Mouse (Mus musculus): Measurements from ENCODE around the gene Rnf144a. TPM values are rescaled to one million over a fixed set of nuclear protein-coding genes. Genes with fewer than 3 reads are reported as not detected.

The Rnf144a gene
- polyA plus RNA-seq, 1 experiment from 2014 or later = 64.0 TPM

DNA sequence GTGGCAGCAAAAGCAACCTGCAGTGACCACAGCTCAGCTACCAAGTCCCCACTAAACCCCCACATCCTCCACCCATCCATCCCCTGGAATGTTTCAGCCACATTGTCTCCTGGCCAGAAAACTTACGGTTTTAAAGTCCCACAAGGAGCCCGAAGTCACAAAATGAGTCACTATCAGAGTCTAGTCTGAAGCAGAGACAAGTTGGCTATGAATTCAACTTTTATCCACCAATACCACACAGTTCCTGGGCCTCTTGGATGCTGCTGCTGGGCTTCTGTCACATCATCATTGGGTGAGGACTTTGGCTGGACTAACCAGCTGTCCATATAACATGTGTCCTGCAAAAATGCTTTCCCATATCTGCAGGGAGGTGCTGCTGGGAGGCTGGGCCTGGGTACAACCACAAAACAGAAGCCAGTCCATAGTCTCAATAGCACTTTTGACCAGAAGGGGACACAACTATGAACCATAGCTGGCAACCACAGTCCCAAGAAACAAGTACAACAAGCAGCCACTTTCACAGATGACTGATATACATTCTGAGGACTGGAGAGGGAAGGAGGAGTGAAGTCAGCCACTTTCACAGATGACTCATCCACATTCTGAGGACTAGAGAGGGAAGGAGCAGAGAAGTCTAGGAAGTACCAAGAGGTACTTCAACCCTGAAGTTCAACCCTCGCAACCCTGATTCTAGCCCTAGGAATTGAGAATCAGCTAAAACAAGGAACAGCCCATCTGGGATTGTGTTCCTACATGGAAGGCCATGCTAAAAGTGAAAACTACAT lies 49.3 kb downstream of the Rnf144a start:
- H3K36me3 ChIP-seq = peaks cover 5% of the 10 kb centered on the region; the same call in 1 of the 2 replicates
- WGBS = 93% methylated on average over 3 of the region's 3 CpGs
- no peaks in the 10 kb centered on the region for H3K27me3 ChIP-seq
- no peak overlapping the region for H3K27ac ChIP-seq
- ATAC-seq (ENCODE audit: insufficient number of reproducible peaks, insufficient read depth, low FRiP score, low TSS enrichment) = no peak
- H3K4me3 ChIP-seq = no peak overlapping the region
- H3K4me2 ChIP-seq (replicated peaks) = no peak overlapping the region
- H3K9me3 ChIP-seq = no peaks in the 10 kb centered on the region
- H3K9ac ChIP-seq = no peak overlapping the region
- no peaks in the 10 kb centered on the region for H3K4me1 ChIP-seq

- WGBS = 90% methylated on average over 5 of the region's 5 CpGs
- Histone ChIP-seq H3K4me1 (no peaks in the 10 kb centered on the region), H3K27ac (no peak overlapping the region), H3K4me2 (replicated peaks) (no peak overlapping the region), H3K9ac (no peak overlapping the region), H3K9me3 (no peaks in the 10 kb centered on the region), H3K4me3 (no peak overlapping the region), H3K36me3 (peaks cover 5% of the 10 kb centered on the region; the same call in 1 of the 2 replicates), H3K27me3 (no peaks in the 10 kb centered on the region)
- ATAC-seq (ENCODE audit: insufficient number of reproducible peaks, insufficient read depth, low FRiP score, low TSS enrichment) = no peak
These were observed 50.2 kb downstream of the Rnf144a start for GRCm38 (mm10) chr12:26364822-26365221.

- Histone ChIP-seq H3K27ac (no peak overlapping the region), H3K9me3 (no peaks in the 10 kb centered on the region), H3K9ac (no peak overlapping the region), H3K4me1 (0 out of 2 replicates have a peak, but pooled peaks cover 4% of the 10 kb centered on the region), H3K4me3 (no peak overlapping the region), H3K4me2 (replicated peaks) (no peak overlapping the region), H3K36me3 (peaks cover 14% of the 10 kb centered on the region), H3K27me3 (no peaks in the 10 kb centered on the region)
- 80% methylated on average over 10 of the region's 10 CpGs for WGBS
- no peak for ATAC-seq (ENCODE audit: insufficient number of reproducible peaks, insufficient read depth, low FRiP score, low TSS enrichment)
These were observed 54.0 kb downstream of the Rnf144a start for GRCm38 (mm10) chr12:26360946-26361523.

DNA sequence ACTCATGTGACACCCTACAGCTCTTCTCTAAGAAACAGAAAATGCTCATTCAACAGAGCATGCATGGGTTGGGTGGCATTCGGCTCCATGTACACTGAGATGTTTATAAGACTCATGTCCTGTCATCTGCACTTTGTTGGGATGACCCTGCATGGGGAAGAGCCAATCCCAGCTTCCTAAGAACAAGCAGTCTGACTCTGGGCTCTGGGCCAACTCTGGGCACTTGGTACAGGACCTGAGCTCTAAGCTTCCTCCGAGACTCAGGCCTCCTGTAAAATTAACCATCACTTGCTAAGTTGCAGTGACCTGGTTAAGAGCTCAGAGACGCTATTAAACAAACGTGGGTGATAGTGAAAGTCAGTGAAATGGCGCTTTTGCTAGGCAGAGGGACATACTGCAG lies 55.2 kb downstream of the Rnf144a start:
- Histone ChIP-seq H3K9ac (no peak overlapping the region), H3K4me1 (0 out of 2 replicates have a peak, but pooled peaks cover 4% of the 10 kb centered on the region), H3K4me2 (replicated peaks) (no peak overlapping the region), H3K4me3 (no peak overlapping the region), H3K9me3 (no peaks in the 10 kb centered on the region), H3K27me3 (no peaks in the 10 kb centered on the region), H3K27ac (no peak overlapping the region), H3K36me3 (peaks cover 14% of the 10 kb centered on the region)
- WGBS = 91% methylated on average over 5 of the region's 5 CpGs
- no peak for ATAC-seq (ENCODE audit: insufficient number of reproducible peaks, insufficient read depth, low FRiP score, low TSS enrichment)

DNA sequence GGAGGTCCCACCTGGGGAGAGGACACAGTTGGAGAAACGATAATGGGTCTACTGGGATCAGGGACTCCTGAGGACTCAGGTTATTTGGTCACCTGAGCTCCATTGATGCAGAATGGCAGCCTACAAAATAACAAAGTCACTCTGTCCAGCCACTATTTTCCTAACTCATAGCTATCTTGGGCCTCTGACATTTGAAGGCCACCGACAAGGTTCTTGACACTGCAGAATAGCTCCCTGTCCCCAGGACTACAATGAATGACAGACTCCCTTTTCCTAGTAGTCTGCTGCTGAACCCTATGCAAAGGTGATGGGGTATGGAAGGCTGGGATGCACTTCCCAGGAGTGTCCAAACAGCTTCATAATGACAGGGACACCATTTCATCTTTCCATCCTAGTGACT lies 55.8 kb downstream of the Rnf144a start:
- no peak for ATAC-seq (ENCODE audit: insufficient number of reproducible peaks, insufficient read depth, low FRiP score, low TSS enrichment)

DNA sequence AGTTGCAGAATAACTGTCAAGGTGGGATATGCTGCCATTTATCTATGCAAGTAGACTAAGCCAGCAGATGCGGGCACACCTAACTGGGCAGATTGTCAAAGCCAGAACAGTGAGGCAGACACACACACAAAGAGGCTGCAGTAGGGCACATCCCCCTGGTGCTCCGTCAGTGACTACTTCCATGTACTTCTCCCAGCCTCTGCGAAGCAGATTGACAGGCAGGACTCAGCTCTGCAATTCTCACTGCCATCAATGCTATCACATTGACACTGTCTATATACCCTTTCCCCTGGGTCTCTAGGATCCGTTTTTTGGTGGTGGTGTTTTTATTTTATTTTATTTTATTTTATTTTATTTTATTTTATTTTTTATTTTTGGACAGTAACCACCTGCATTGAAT lies 57.8 kb downstream of the Rnf144a start:
- no peak for ATAC-seq (ENCODE audit: insufficient number of reproducible peaks, insufficient read depth, low FRiP score, low TSS enrichment)
- no peak overlapping the region for H3K4me3 ChIP-seq
- WGBS = 91% methylated on average over 4 of the region's 4 CpGs
- H3K27ac ChIP-seq = no peak overlapping the region
- H3K4me1 ChIP-seq = 0 out of 2 replicates have a peak, but pooled peaks cover 4% of the 10 kb centered on the region
- H3K9me3 ChIP-seq = no peaks in the 10 kb centered on the region
- H3K27me3 ChIP-seq = no peaks in the 10 kb centered on the region
- no peak overlapping the region for H3K9ac ChIP-seq
- no peak overlapping the region for H3K4me2 ChIP-seq (replicated peaks)
- peaks cover 10% of the 10 kb centered on the region for H3K36me3 ChIP-seq

More for the DNA sequence above, 55.8 kb downstream of the Rnf144a start:
- Histone ChIP-seq H3K4me3 (no peak overlapping the region), H3K27ac (no peak overlapping the region), H3K9ac (no peak overlapping the region), H3K27me3 (no peaks in the 10 kb centered on the region), H3K9me3 (no peaks in the 10 kb centered on the region), H3K4me1 (0 out of 2 replicates have a peak, but pooled peaks cover 4% of the 10 kb centered on the region), H3K36me3 (peaks cover 14% of the 10 kb centered on the region), H3K4me2 (replicated peaks) (no peak overlapping the region)
- WGBS = 87% methylated on average over 2 of the region's 2 CpGs

DNA sequence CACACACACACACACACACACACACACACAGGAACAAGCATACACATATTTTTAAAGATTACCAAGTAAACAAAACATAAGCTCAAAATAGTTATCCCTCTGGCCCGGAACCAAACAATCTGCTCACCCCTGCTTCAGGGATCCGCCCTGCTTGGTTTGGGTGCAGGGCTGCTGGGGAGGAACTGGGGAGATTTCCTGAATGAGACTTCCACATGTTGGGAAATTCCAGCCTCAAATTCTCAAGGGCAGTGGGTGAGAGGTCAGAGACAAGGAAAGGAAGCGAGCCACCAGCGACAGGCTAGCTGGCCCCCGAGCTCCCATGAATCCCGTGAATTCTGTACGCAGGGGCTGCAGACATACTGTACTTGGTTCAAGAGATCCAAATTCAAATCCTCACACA lies 58.9 kb downstream of the Rnf144a start:
- ATAC-seq (ENCODE audit: insufficient number of reproducible peaks, insufficient read depth, low FRiP score, low TSS enrichment) = no peak
- 70% methylated on average over 7 of the region's 7 CpGs for WGBS
- Histone ChIP-seq H3K27ac (no peak overlapping the region), H3K4me2 (replicated peaks) (no peak overlapping the region), H3K27me3 (no peaks in the 10 kb centered on the region), H3K4me1 (0 out of 2 replicates have a peak, but pooled peaks cover 4% of the 10 kb centered on the region), H3K36me3 (peaks cover 10% of the 10 kb centered on the region), H3K9ac (no peak overlapping the region), H3K4me3 (no peak overlapping the region), H3K9me3 (no peaks in the 10 kb centered on the region)

GRCm38 (mm10) chr12:26351321-26351720 lies 63.7 kb downstream of the Rnf144a start:
- ATAC-seq (ENCODE audit: insufficient number of reproducible peaks, insufficient read depth, low FRiP score, low TSS enrichment) = no peak
- WGBS = 74% methylated on average over 3 of the region's 3 CpGs
- no peaks in the 10 kb centered on the region for H3K36me3 ChIP-seq
- H3K27ac ChIP-seq = no peak overlapping the region
- H3K4me3 ChIP-seq = no peak overlapping the region
- no peak overlapping the region for H3K9ac ChIP-seq
- H3K4me1 ChIP-seq = no peaks in the 10 kb centered on the region
- no peak overlapping the region for H3K4me2 ChIP-seq (replicated peaks)
- no peaks in the 10 kb centered on the region for H3K27me3 ChIP-seq
- H3K9me3 ChIP-seq = no peaks in the 10 kb centered on the region

DNA sequence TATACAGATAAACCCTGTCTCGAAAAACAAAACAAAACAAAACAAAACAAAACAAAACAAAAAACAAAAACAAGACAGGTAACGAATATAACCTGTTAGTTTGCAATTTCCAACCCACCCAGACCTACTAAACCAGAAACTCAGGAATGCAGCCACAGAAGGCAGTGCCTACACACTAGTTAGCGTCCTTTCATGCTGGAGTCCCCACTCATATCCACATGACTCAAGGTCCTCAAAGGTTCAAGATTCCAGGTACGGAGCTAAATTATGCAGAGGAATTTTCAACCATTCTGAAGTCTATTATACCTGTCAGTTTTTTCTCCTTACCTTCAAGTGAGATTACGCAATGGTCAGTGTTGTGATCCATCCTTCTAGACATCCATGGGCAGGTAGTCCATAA lies 70.6 kb downstream of the Rnf144a start:
- Histone ChIP-seq H3K36me3 (no peaks in the 10 kb centered on the region), H3K4me1 (0 out of 2 replicates have a peak, but pooled peaks cover 8% of the 10 kb centered on the region), H3K27ac (no peak overlapping the region), H3K4me3 (no peak overlapping the region), H3K9ac (no peak overlapping the region), H3K27me3 (no peaks in the 10 kb centered on the region), H3K4me2 (replicated peaks) (no peak overlapping the region), H3K9me3 (no peaks in the 10 kb centered on the region)
- WGBS = 93% methylated on average over 5 of the region's 5 CpGs
- ATAC-seq (ENCODE audit: insufficient number of reproducible peaks, insufficient read depth, low FRiP score, low TSS enrichment) = no peak

GRCm38 (mm10) chr12:26343131-26343530 lies 71.9 kb downstream of the Rnf144a start:
- no peak overlapping the region for H3K4me3 ChIP-seq
- no peak overlapping the region for H3K4me2 ChIP-seq (replicated peaks)
- H3K36me3 ChIP-seq = no peaks in the 10 kb centered on the region
- no peaks in the 10 kb centered on the region for H3K27me3 ChIP-seq
- H3K9me3 ChIP-seq = no peaks in the 10 kb centered on the region
- 0 out of 2 replicates have a peak, but pooled peaks cover 8% of the 10 kb centered on the region for H3K4me1 ChIP-seq
- no peak overlapping the region for H3K9ac ChIP-seq
- no peak for ATAC-seq (ENCODE audit: insufficient number of reproducible peaks, insufficient read depth, low FRiP score, low TSS enrichment)
- 70% methylated on average over 2 of the region's 2 CpGs for WGBS
- no peak overlapping the region for H3K27ac ChIP-seq

- no peak overlapping the region for H3K9ac ChIP-seq
- 82% methylated on average over 3 of the region's 3 CpGs for WGBS
- H3K36me3 ChIP-seq = no peaks in the 10 kb centered on the region
- no peak overlapping the region for H3K4me3 ChIP-seq
- no peaks in the 10 kb centered on the region for H3K9me3 ChIP-seq
- no peak for ATAC-seq (ENCODE audit: insufficient number of reproducible peaks, insufficient read depth, low FRiP score, low TSS enrichment)
- H3K4me2 ChIP-seq (replicated peaks) = no peak overlapping the region
- no peaks in the 10 kb centered on the region for H3K27me3 ChIP-seq
- no peak overlapping the region for H3K27ac ChIP-seq
- H3K4me1 ChIP-seq = 0 out of 2 replicates have a peak, but pooled peaks cover 8% of the 10 kb centered on the region
These were observed 72.4 kb downstream of the Rnf144a start for GRCm38 (mm10) chr12:26342663-26343062.

GRCm38 (mm10) chr12:26342086-26342485 lies 73.0 kb downstream of the Rnf144a start:
- Histone ChIP-seq H3K27me3 (no peaks in the 10 kb centered on the region), H3K4me1 (0 out of 2 replicates have a peak, but pooled peaks cover 8% of the 10 kb centered on the region), H3K9me3 (no peaks in the 10 kb centered on the region), H3K4me3 (no peak overlapping the region), H3K4me2 (replicated peaks) (no peak overlapping the region), H3K27ac (no peak overlapping the region), H3K9ac (no peak overlapping the region), H3K36me3 (no peaks in the 10 kb centered on the region)
- 67% methylated on average over 4 of the region's 4 CpGs for WGBS
- ATAC-seq (ENCODE audit: insufficient number of reproducible peaks, insufficient read depth, low FRiP score, low TSS enrichment) = no peak
